Mouse (Mus musculus): Measurements from ENCODE around the gene Smim4. TPM values are rescaled to one million over a fixed set of nuclear protein-coding genes. Genes with fewer than 3 reads are reported as not detected.

Smim4 gene
- polyA plus RNA-seq, 1 experiment from 2014 or later, result 59.3 TPM

DNA sequence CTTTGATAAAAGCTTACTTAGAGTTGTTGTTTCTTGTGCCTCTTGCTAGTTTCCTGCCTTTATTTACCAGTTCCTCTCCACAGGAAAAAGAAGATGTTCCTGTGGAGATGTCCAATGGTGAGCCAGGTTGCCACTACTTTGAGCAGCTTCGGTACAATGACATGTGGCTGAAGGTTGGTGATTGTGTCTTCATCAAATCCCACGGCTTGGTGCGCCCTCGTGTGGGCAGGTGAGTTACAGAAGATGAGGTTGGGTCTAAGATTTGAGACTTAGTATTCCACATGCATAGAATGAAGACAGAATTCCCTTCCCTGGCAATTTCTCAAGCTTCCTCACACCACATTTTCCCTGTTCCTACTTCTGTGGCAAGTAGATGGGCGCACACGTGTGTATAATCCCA is 41.3 kb downstream of the Smim4 start:
- no peak for ATAC-seq (ENCODE audit: low FRiP score, low read depth)
- Histone ChIP-seq H3K27me3 (no peaks in the 10 kb centered on the region), H3K36me3 (peaks cover 76% of the 10 kb centered on the region), H3K4me2 (no peak overlapping the region), H3K4me1 (replicated peaks) (no peaks in the 10 kb centered on the region), H3K27ac (replicated peaks) (no peak overlapping the region), H3K9me3 (no peaks in the 10 kb centered on the region), H3K9ac (no peak overlapping the region), H3K4me3 (no peak overlapping the region)
- WGBS, result 89% methylated on average over 6 of the region's 6 CpGs

DNA sequence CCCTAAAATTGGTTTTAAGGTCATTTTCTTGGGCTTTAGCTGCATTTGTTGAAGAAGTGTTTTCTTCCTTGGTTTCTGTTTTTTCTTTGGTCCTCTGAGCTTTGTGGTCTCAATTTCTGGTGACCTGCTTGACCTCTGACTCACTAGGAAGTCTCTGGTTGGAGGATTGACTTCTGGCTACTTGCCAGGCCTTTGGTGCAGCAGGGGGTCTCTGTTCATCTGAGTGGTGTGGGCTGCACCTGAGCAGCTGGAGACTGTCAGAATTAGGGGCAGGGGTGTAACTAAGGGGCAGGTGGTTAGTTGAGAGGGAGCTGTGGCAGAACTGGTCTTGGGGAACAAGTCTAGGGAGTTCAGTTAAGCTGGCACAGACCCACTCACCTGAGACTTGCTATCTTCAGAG is 47.6 kb downstream of the Smim4 start:
- peaks cover 55% of the 10 kb centered on the region for H3K36me3 ChIP-seq
- no peaks in the 10 kb centered on the region for H3K4me1 ChIP-seq (replicated peaks)
- H3K27ac ChIP-seq (replicated peaks), result no peak overlapping the region
- no peak for ATAC-seq (ENCODE audit: low FRiP score, low read depth)
- H3K27me3 ChIP-seq, result no peaks in the 10 kb centered on the region
- H3K4me3 ChIP-seq, result no peak overlapping the region
- H3K4me2 ChIP-seq, result no peak overlapping the region
- no peaks in the 10 kb centered on the region for H3K9me3 ChIP-seq
- no peak overlapping the region for H3K9ac ChIP-seq

GRCm38 (mm10) chr14:31079313-31080028 is 49.3 kb downstream of the Smim4 start:
- H3K27ac ChIP-seq (replicated peaks), result no peak overlapping the region
- H3K4me2 ChIP-seq, result no peak overlapping the region
- no peak overlapping the region for H3K9ac ChIP-seq
- H3K9me3 ChIP-seq, result no peaks in the 10 kb centered on the region
- ATAC-seq (ENCODE audit: low FRiP score, low read depth), result no peak
- H3K27me3 ChIP-seq, result no peaks in the 10 kb centered on the region
- no peak overlapping the region for H3K4me3 ChIP-seq
- 92% methylated on average over 3 of the region's 3 CpGs for WGBS
- H3K4me1 ChIP-seq (replicated peaks), result no peaks in the 10 kb centered on the region
- peaks cover 55% of the 10 kb centered on the region for H3K36me3 ChIP-seq

DNA sequence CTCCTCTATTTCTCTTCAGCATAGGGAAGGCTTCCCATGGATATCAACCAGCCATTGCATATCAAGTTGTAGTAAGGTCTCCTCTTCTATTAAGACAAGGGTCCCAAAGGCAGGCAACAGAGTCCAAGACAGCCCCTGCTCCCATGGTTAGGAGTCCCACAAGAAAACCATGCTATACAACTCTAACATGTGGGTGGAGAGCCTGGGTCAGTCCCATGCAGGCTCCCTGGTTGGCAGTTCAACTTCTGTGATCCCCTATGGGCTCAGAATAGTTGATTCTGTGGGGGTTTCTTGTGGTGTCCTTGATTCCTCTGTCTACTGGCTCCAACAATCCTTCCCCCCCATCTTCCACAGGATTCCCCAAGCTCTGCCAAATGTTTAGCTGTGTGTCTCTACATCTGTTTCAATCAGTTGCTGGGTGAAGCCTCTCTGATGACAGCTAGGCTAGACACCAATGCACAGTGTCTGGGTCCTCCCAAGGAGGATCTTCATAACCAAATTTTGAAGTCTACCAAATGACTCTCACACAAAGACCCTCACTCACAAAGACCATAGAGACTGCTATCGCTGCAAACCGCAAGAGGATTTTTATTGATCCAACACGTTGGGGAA is 50.1 kb downstream of the Smim4 start:
- no peaks in the 10 kb centered on the region for H3K27me3 ChIP-seq
- H3K4me3 ChIP-seq, result no peak overlapping the region
- no peak overlapping the region for H3K27ac ChIP-seq (replicated peaks)
- no peak for ATAC-seq (ENCODE audit: low FRiP score, low read depth)
- 94% methylated on average over 3 of the region's 3 CpGs for WGBS
- no peak overlapping the region for H3K9ac ChIP-seq
- no peaks in the 10 kb centered on the region for H3K9me3 ChIP-seq
- H3K4me2 ChIP-seq, result no peak overlapping the region
- H3K36me3 ChIP-seq, result peaks cover 62% of the 10 kb centered on the region
- H3K4me1 ChIP-seq (replicated peaks), result no peaks in the 10 kb centered on the region

DNA sequence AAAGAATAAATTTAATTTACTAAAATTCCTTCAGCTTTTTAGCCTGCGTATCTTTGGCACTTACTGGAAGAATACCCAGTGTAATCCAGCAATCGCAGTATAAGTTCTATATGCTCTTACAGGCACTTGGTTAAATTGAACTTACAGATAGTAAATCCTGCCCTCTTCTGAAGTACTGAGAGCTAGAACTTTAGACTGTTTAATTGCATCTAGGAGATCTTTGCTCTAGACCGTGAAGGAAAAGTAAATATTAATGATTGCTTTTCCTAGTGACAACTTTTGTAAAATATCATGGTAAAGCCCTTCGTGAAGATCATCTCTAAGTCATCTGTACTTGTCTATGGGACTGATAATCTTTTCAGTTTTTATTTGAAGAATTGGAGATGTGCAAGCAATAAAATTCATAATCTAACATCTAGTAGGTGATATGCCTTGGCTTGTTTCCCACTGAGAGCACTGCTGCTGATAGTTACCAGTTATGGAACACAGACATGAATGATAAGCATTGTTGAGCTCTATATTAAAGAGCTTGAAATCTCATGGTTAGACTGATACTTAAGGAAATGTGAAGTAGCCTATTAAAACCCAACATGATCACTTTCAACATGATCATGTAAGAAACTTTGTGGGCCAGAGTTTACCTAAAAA is 59.5 kb downstream of the Smim4 start:
- Histone ChIP-seq H3K27ac (replicated peaks) (no peak overlapping the region), H3K4me3 (no peak overlapping the region), H3K4me2 (no peak overlapping the region), H3K27me3 (no peaks in the 10 kb centered on the region), H3K9ac (no peak overlapping the region), H3K9me3 (no peaks in the 10 kb centered on the region), H3K4me1 (replicated peaks) (no peaks in the 10 kb centered on the region), H3K36me3 (peaks cover 61% of the 10 kb centered on the region)
- WGBS, result 96% methylated on average over 4 of the region's 4 CpGs
- no peak for ATAC-seq (ENCODE audit: low FRiP score, low read depth)

GRCm38 (mm10) chr14:31062277-31062676 is 66.5 kb downstream of the Smim4 start:
- H3K36me3 ChIP-seq, result peaks cover 70% of the 10 kb centered on the region
- WGBS, result 77% methylated on average over 1 of the region's 1 CpGs

DNA sequence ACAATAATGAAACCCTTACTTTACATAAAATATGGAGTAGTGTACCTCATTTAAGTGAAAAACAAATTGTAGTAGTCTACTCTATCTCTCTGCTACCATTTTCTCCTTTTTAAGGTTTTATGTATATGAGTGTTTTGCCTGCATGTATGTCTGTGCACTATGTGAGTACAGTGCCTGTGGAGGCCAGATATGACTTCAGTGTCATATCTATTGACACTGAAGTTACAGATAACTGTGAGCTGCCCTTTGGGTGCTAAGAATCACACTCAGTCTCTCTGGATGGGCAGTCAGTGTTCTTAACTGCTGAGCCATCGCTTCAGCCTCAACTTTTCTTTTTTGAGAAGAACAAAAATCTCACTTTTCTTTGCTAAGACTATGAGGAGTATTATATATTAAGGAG is 82.9 kb downstream of the Smim4 start:
- H3K9ac ChIP-seq, result no peak overlapping the region
- ATAC-seq (ENCODE audit: low FRiP score, low read depth), result no peak
- H3K27ac ChIP-seq (replicated peaks), result no peak overlapping the region
- WGBS, result 95% methylated on average over 1 of the region's 1 CpGs
- H3K4me1 ChIP-seq (replicated peaks), result no peaks in the 10 kb centered on the region
- H3K36me3 ChIP-seq, result peaks cover 59% of the 10 kb centered on the region
- H3K9me3 ChIP-seq, result no peaks in the 10 kb centered on the region
- H3K27me3 ChIP-seq, result no peaks in the 10 kb centered on the region
- H3K4me3 ChIP-seq, result no peak overlapping the region
- no peak overlapping the region for H3K4me2 ChIP-seq

More at GRCm38 (mm10) chr14:31062277-31062676, 66.5 kb downstream of the Smim4 start:
- no peaks in the 10 kb centered on the region for H3K27me3 ChIP-seq
- H3K4me3 ChIP-seq, result no peak overlapping the region
- H3K4me2 ChIP-seq, result no peak overlapping the region
- no peak overlapping the region for H3K9ac ChIP-seq
- no peaks in the 10 kb centered on the region for H3K4me1 ChIP-seq (replicated peaks)
- no peak overlapping the region for H3K27ac ChIP-seq (replicated peaks)
- H3K9me3 ChIP-seq, result no peaks in the 10 kb centered on the region
- no peak for ATAC-seq (ENCODE audit: low FRiP score, low read depth)

DNA sequence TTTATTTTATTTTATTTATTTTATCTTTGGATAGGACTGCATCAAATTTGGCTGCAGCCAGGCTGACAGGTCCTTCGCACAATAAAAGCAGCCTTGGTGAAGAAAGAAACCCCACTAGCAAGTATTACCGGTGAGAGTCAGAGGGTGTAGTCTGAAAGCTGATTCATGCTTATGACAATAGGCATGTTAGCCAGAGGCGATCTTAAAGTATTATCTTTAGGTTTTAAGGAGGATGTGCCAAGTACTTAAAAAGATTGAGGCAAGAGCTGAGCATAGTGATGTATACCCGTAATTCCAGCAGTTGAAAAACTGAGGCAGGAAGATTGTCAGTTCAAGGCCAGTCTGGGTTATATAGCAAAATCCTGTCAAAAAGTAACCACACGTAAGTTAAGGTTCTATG is 83.5 kb downstream of the Smim4 start:
- no peak overlapping the region for H3K4me2 ChIP-seq

More for the DNA sequence above, 83.5 kb downstream of the Smim4 start:
- Histone ChIP-seq H3K4me3 (no peak overlapping the region), H3K4me1 (replicated peaks) (no peaks in the 10 kb centered on the region), H3K9ac (no peak overlapping the region), H3K27ac (replicated peaks) (no peak overlapping the region), H3K36me3 (peaks cover 57% of the 10 kb centered on the region), H3K27me3 (no peaks in the 10 kb centered on the region), H3K9me3 (no peaks in the 10 kb centered on the region)
- WGBS, result 96% methylated on average over 5 of the region's 5 CpGs
- no peak for ATAC-seq (ENCODE audit: low FRiP score, low read depth)

Other genes with a start within 250 kb of the Smim4 start
- 0.85 and 0.88 TPM in 2 replicates for gene Mustn1, start 249.8 kb downstream of the Smim4 start, polyA plus RNA-seq (2015; fragmentation: Nextera tagmentation; extraction: Ambion mirVana)
- gene Itih4, start 242.5 kb downstream of the Smim4 start, polyA plus RNA-seq (2015; fragmentation: Nextera tagmentation; extraction: Ambion mirVana), result not detected in 2 replicates
- 2.4 and 2.7 TPM in 2 replicates for gene Itih3, start 205.2 kb downstream of the Smim4 start, polyA plus RNA-seq (2015; fragmentation: Nextera tagmentation; extraction: Ambion mirVana)
- not detected in 2 replicates for gene Itih1, start 185.7 kb downstream of the Smim4 start, polyA plus RNA-seq (2015; fragmentation: Nextera tagmentation; extraction: Ambion mirVana)
- 16.2 and 19.6 TPM in 2 replicates for gene Nek4, start 177.6 kb downstream of the Smim4 start, polyA plus RNA-seq (2015; fragmentation: Nextera tagmentation; extraction: Ambion mirVana)
- gene Glt8d1, start 127.6 kb downstream of the Smim4 start, polyA plus RNA-seq (2015; fragmentation: Nextera tagmentation; extraction: Ambion mirVana), result 60.4 and 61.2 TPM in 2 replicates
- gene Spcs1, start 127.3 kb downstream of the Smim4 start, polyA plus RNA-seq (2015; fragmentation: Nextera tagmentation; extraction: Ambion mirVana), result 323 and 340 TPM in 2 replicates
- 117 and 124 TPM in 2 replicates for gene Pbrm1, start 109.8 kb downstream of the Smim4 start, polyA plus RNA-seq (2015; fragmentation: Nextera tagmentation; extraction: Ambion mirVana)
- 49.0 and 51.8 TPM in 2 replicates for gene Gnl3, start 109.8 kb downstream of the Smim4 start, polyA plus RNA-seq (2015; fragmentation: Nextera tagmentation; extraction: Ambion mirVana)
- gene Nt5dc2, start 2.1 kb upstream of the Smim4 start, polyA plus RNA-seq (2015; fragmentation: Nextera tagmentation; extraction: Ambion mirVana), result 269 and 270 TPM in 2 replicates
- 20.9 and 22.4 TPM in 2 replicates for gene Stab1, start 39.7 kb upstream of the Smim4 start, polyA plus RNA-seq (2015; fragmentation: Nextera tagmentation; extraction: Ambion mirVana)
- gene Tnnc1, start 79.4 kb upstream of the Smim4 start, polyA plus RNA-seq (2015; fragmentation: Nextera tagmentation; extraction: Ambion mirVana), result 3.5 and 4.0 TPM in 2 replicates
- 365 and 382 TPM in 2 replicates for gene Nisch, start 88.0 kb upstream of the Smim4 start, polyA plus RNA-seq (2015; fragmentation: Nextera tagmentation; extraction: Ambion mirVana)
- 0.60 and 0.80 TPM in 2 replicates for gene Sema3g, start 88.9 kb upstream of the Smim4 start, polyA plus RNA-seq (2015; fragmentation: Nextera tagmentation; extraction: Ambion mirVana)
- 8.9 and 9.4 TPM in 2 replicates for gene Phf7, start 122.4 kb upstream of the Smim4 start, polyA plus RNA-seq (2015; fragmentation: Nextera tagmentation; extraction: Ambion mirVana)
- 101 and 113 TPM in 2 replicates for gene Bap1, start 122.5 kb upstream of the Smim4 start, polyA plus RNA-seq (2015; fragmentation: Nextera tagmentation; extraction: Ambion mirVana)
- gene Dnah1, start 194.9 kb upstream of the Smim4 start, polyA plus RNA-seq (2015; fragmentation: Nextera tagmentation; extraction: Ambion mirVana), result 4.4 and 4.6 TPM in 2 replicates
- gene Capn7, start 207.7 kb upstream of the Smim4 start, polyA plus RNA-seq (2015; fragmentation: Nextera tagmentation; extraction: Ambion mirVana), result 80.2 and 83.1 TPM in 2 replicates